Mouse (Mus musculus): Measurements from ENCODE around the gene Itga10.
"Not testable (repeated sequence)": the region's sequence is repeated elsewhere in the genome, so short reads cannot be mapped to it uniquely, and the experiment has no call there.

Gene Itga10

DNA sequence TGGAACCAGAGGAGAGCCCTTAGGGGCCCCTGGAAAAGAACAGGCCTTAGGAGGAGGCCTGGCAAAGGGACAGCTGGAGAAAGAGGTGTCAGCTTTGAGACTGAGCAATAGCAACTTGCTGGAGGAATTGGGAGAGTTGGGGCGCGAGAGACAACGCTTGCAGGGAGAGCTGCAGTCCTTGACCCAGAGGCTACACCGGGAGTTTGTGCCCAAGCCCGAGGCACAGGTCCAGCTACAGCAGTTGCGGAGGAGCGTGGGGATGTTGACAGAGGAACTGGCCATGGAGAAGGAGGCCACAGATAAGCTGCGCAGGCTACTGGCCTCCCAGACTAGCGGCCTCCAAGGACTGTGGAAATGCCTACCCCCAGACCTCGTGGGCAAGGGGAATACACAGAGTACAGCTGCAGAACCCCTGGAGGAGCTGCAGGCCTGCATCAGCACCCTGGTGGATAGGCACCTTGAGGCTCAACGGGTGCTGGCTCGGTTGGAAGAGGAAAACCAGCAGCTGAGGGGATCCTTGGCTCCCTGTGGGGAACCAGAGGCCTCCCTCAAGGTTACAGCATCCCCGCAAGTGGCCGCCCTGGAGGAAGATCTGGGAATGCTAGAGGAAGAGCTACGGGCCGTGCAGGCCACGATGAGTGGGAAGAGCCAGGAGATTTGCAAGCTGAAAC, 38.9 kb downstream of the Itga10 start:
- no peaks in the 10 kb centered on the region for H3K27me3 ChIP-seq (ENCODE audit: control insufficient read depth, insufficient read depth, low read length, poor library complexity, severe bottlenecking)
- no peak for DNase-seq (ENCODE audit: low read depth, low spot score)
- H3K36me3 ChIP-seq (ENCODE audit: control insufficient read depth, insufficient read depth, low read length, poor library complexity, severe bottlenecking): no peaks in the 10 kb centered on the region

DNA sequence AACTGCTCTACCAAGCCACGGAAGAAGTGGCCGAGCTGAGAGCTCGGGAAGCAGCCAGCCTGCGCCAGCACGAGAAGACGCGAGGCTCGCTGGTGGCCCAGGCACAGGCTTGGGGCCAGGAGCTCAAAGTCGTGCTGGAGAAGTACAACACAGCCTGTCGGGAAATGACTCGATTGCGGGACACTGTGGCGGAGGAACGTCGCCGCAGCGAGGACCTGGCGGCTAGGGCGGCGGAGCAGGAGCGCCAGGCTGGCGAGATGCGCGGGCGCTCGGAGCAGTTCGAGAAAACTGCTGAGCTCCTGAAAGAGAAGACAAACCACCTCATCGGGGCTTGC, 39.4 kb downstream of the Itga10 start:
- DNase-seq (ENCODE audit: low read depth, low spot score): no peak
- Histone ChIP-seq H3K36me3 (ENCODE audit: control insufficient read depth, insufficient read depth, low read length, poor library complexity, severe bottlenecking) (no peaks in the 10 kb centered on the region), H3K27me3 (ENCODE audit: control insufficient read depth, insufficient read depth, low read length, poor library complexity, severe bottlenecking) (no peaks in the 10 kb centered on the region)

- DNase-seq (ENCODE audit: low read depth, low spot score); H3K27me3 ChIP-seq (ENCODE audit: control insufficient read depth, insufficient read depth, low read length, poor library complexity, severe bottlenecking); H3K36me3 ChIP-seq (ENCODE audit: control insufficient read depth, insufficient read depth, low read length, poor library complexity, severe bottlenecking): not testable (repeated sequence)
Measured at GRCm38 (mm10) chr3:96686057-96686456, 40.7 kb downstream of the Itga10 start.

DNA sequence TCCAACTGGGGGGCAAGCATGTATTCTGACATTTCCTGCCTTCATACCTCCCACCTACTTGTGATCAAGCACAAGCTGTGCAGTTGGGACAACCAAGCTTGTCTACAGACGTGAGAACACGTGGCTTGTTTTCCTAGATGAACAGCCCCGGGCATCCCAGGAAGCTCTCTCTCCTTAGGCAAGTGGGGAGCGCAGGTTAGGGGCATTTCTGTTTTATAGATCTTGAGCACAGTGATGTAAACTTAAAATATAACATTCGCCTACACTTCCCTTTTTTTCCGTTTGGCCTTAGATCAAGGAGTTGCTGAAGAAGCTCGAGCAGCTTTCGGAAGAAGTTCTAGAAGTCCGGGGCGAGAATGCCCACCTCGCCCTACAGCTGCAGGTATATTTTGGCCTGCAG, 43.5 kb downstream of the Itga10 start:
- DNase-seq (ENCODE audit: low read depth, low spot score): no peak
- no peaks in the 10 kb centered on the region for H3K27me3 ChIP-seq (ENCODE audit: control insufficient read depth, insufficient read depth, low read length, poor library complexity, severe bottlenecking)
- no peaks in the 10 kb centered on the region for H3K36me3 ChIP-seq (ENCODE audit: control insufficient read depth, insufficient read depth, low read length, poor library complexity, severe bottlenecking)

DNA sequence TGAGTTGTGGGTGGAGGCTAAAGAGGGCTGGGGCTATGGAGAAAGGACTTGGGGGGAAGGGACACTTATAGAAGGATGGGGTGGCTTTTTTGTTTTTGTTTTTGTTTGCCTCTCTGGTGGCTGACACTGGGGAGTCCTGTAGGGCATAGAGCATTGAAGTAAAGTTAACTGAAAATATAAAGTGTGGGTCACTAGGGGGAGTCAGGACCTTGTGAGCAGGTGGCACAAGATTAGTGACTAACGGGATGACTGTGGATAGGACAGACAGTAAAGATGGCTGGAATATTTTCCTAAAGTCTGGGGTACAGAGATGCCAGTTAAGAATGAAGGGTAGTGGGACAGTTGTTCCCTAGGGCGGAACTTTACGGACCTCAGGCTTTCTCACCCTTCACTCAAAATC, 44.9 kb downstream of the Itga10 start:
- Histone ChIP-seq H3K27me3 (ENCODE audit: control insufficient read depth, insufficient read depth, low read length, poor library complexity, severe bottlenecking) (no peaks in the 10 kb centered on the region), H3K36me3 (ENCODE audit: control insufficient read depth, insufficient read depth, low read length, poor library complexity, severe bottlenecking) (no peaks in the 10 kb centered on the region)
- peak; percentile 45 for DNase-seq (ENCODE audit: low read depth, low spot score)

DNA sequence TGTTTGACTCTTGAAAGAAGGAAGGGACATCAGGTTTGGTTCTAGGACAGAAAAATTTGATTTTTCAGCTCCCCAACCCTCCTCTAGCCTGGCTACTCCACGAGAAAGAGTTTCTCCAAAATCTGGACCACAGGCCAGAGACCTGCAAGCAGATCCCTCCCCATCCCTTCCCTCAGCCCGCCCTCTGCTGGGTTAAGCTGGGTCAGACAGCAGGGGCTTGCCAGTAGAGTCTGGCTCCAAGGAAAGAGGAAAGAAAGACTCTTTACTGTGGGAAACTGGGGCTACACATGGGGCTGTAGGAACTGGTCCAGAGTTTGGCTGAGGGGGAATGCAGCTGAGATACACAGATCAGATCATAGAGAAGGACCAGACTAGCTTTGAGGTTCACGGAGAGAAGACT, 47.1 kb downstream of the Itga10 start:
- no peak for DNase-seq (ENCODE audit: low read depth, low spot score)

GRCm38 (mm10) chr3:96693579-96693978, 48.2 kb downstream of the Itga10 start:
- DNase-seq (ENCODE audit: low read depth, low spot score): no peak
- Histone ChIP-seq H3K27me3 (ENCODE audit: control insufficient read depth, insufficient read depth, low read length, poor library complexity, severe bottlenecking) (no peaks in the 10 kb centered on the region), H3K36me3 (ENCODE audit: control insufficient read depth, insufficient read depth, low read length, poor library complexity, severe bottlenecking) (no peaks in the 10 kb centered on the region)

More for the DNA sequence above, 47.1 kb downstream of the Itga10 start:
- no peaks in the 10 kb centered on the region for H3K27me3 ChIP-seq (ENCODE audit: control insufficient read depth, insufficient read depth, low read length, poor library complexity, severe bottlenecking)
- no peaks in the 10 kb centered on the region for H3K36me3 ChIP-seq (ENCODE audit: control insufficient read depth, insufficient read depth, low read length, poor library complexity, severe bottlenecking)

DNA sequence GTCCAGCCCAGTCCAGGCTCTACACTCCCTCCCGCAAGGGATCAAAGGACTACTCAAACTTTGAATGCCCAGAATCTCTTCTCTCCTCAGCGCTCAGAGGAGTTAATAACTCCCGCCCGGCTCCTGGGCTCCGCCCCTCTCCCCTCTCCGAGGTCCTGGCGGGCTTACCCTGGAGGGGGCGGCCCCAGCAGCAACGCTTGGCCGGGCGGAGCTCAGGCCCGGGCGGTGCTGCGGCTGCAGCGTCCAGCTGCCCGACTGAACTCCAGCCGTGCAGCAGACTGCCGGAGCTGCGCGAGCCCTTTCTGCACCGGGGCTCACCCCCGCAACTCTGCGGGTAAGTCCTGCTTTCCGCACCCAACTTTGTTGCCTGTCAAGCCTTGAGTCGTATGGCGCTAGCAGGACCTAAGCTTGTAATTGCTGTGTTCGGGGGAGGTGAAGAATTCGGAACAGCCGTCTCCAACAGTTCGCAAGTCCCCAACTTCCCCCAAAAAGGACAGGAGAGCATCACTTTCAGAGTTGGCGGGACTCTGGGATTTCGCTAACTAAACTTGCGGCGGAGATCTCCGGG, 50.9 kb downstream of the Itga10 start, which contains the start of gene Pias3:
Gene Pias3, plus strand, starts transcription at position 187 of the 568 bp plus-strand sequence.
- DNase-seq (ENCODE audit: low read depth, low spot score): peak; percentile 59
- H3K36me3 ChIP-seq (ENCODE audit: control insufficient read depth, insufficient read depth, low read length, poor library complexity, severe bottlenecking): no peaks in the 10 kb centered on the region
- H3K27me3 ChIP-seq (ENCODE audit: control insufficient read depth, insufficient read depth, low read length, poor library complexity, severe bottlenecking): no peaks in the 10 kb centered on the region

- H3K27me3 ChIP-seq (ENCODE audit: control insufficient read depth, insufficient read depth, low read length, poor library complexity, severe bottlenecking): no peaks in the 10 kb centered on the region
Measured at GRCm38 (mm10) chr3:96696766-96697732, 51.7 kb downstream of the Itga10 start.

DNA sequence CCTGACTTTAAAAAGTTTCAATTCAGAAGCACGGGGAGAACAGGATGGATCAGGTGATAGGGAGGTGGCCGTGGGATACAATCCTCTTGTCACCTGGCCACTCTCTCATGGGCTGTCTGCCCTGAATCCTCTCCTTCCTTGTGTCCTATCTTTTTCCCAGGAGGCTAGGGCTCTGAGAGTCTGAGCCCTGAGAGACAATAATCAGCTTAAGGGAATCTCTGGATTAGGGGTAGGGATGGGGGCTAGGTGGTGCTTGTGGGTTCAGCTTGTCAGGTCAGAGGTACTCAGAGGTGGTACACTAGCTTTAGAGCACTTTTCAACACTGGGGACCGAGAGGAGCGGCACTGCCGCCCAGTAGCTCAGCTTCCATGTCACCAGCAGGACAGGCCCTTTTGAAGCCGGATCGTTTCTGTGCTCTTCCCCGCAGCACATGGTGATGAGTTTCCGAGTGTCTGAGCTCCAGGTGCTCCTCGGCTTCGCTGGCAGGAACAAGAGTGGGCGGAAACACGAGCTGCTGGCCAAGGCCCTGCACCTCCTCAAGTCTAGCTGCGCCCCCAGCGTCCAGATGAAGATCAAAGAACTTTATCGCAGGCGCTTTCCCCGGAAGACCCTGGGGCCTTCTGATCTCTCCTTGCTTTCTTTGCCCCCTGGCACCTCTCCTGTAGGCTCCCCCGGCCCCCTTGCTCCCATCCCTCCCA, 53.8 kb downstream of the Itga10 start:
- Histone ChIP-seq H3K36me3 (ENCODE audit: control insufficient read depth, insufficient read depth, low read length, poor library complexity, severe bottlenecking) (no peaks in the 10 kb centered on the region), H3K27me3 (ENCODE audit: control insufficient read depth, insufficient read depth, low read length, poor library complexity, severe bottlenecking) (no peaks in the 10 kb centered on the region)
- no peak for DNase-seq (ENCODE audit: low read depth, low spot score)

More at GRCm38 (mm10) chr3:96696766-96697732, 51.7 kb downstream of the Itga10 start:
- H3K36me3 ChIP-seq (ENCODE audit: control insufficient read depth, insufficient read depth, low read length, poor library complexity, severe bottlenecking): no peaks in the 10 kb centered on the region
- peak; percentile 88 for DNase-seq (ENCODE audit: low read depth, low spot score)

DNA sequence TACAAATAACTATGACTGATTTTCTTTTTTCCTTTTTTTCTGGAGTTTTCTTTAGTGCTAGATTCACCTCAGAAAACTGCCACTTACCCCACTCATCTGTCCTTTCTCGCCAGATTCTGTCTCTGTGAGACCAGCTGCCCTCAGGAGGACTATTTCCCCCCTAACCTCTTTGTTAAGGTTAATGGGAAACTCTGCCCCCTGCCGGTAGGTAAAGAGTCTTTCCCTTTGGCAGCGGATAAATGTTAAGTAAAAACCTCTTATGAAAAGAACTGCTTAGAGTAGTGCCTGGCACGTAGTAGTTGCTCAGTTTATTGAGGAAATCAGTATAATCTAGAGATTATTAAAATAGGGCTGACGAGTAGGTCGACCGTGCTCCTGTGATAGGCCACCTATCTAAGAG, 55.0 kb downstream of the Itga10 start:
- no peaks in the 10 kb centered on the region for H3K36me3 ChIP-seq (ENCODE audit: control insufficient read depth, insufficient read depth, low read length, poor library complexity, severe bottlenecking)
- H3K27me3 ChIP-seq (ENCODE audit: control insufficient read depth, insufficient read depth, low read length, poor library complexity, severe bottlenecking): no peaks in the 10 kb centered on the region
- DNase-seq (ENCODE audit: low read depth, low spot score): peak; percentile 59

DNA sequence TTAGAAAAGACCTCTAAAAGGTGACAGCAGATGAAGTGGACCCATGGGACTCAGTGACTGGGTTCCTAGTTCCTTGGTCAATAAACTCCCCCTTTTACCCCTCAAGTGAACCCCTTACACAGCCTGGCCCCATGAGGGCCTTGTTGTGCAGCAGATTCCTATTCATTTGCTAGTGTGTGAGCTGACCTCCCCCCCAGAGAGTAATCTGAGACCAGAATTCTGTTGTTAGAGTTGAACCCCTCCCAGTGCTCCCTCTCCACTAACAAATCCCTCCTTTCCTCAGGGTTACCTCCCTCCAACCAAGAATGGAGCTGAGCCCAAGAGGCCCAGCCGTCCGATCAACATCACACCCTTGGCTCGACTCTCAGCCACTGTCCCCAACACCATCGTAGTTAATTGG, 55.6 kb downstream of the Itga10 start:
- no peak for DNase-seq (ENCODE audit: low read depth, low spot score)
- Histone ChIP-seq H3K27me3 (ENCODE audit: control insufficient read depth, insufficient read depth, low read length, poor library complexity, severe bottlenecking) (no peaks in the 10 kb centered on the region), H3K36me3 (ENCODE audit: control insufficient read depth, insufficient read depth, low read length, poor library complexity, severe bottlenecking) (no peaks in the 10 kb centered on the region; the same call in 1 of the 2 replicates)

DNA sequence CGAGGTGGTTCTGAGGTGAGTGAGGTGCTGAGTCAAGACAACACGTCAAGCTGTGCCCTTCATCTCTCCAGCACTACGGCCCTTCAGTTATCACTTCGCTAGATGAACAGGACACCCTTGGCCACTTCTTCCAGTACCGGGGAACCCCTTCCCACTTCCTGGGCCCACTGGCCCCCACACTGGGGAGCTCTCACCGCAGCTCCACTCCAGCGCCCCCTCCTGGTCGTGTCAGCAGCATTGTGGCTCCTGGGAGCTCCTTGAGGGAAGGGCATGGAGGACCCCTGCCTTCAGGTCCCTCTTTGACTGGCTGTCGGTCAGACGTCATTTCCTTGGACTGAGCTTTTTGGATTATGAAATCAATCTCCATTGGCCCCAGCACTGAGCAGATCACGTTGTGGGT, 59.4 kb downstream of the Itga10 start:
- peak; percentile 44 for DNase-seq (ENCODE audit: low read depth, low spot score)
- no peaks in the 10 kb centered on the region for H3K27me3 ChIP-seq (ENCODE audit: control insufficient read depth, insufficient read depth, low read length, poor library complexity, severe bottlenecking)
- H3K36me3 ChIP-seq (ENCODE audit: control insufficient read depth, insufficient read depth, low read length, poor library complexity, severe bottlenecking): no peaks in the 10 kb centered on the region; the same call in 1 of the 2 replicates

- Histone ChIP-seq H3K36me3 (ENCODE audit: control insufficient read depth, insufficient read depth, low read length, poor library complexity, severe bottlenecking) (peaks cover 3% of the 10 kb centered on the region; the same call in 1 of the 2 replicates), H3K27me3 (ENCODE audit: control insufficient read depth, insufficient read depth, low read length, poor library complexity, severe bottlenecking) (no peaks in the 10 kb centered on the region)
- DNase-seq (ENCODE audit: low read depth, low spot score): no peak
Measured at GRCm38 (mm10) chr3:96706217-96706616, 60.8 kb downstream of the Itga10 start.
